Mouse (Mus musculus) adrenal gland, adult 2 months (tissue): ENCODE results near the gene Slc17a9. TPM values are rescaled to one million over a fixed set of nuclear protein-coding genes. Genes with fewer than 3 reads are reported as not detected.

ENCODE experiments used
- DNase-seq: peaks from one replicate; pipeline ENCODE4 v3.0.0; 2021
- polyA plus RNA-seq: library from polyadenylated mRNA; depleted of rRNA; stranded (reverse); fragments of >200 nt; gene quantifications from 2 replicates; pipeline ENCODE4 v1.2.3, GENCODE M21; 2012; rRNA removed
- total RNA-seq, 2 experiments: library from RNA; stranded (reverse); gene quantifications; 2 replicates each; pipeline ENCODE4 v1.2.3; 2021

The Slc17a9 gene
- total and polyA plus RNA-seq, 3 experiments, result 0.52 to 2.7 (median 0.52) TPM

GRCm38 (mm10) chr2:180754976-180755688 is 30.1 kb downstream of the Slc17a9 start:
- DNase-seq, result no peak

GRCm38 (mm10) chr2:180755896-180756295 is 30.8 kb downstream of the Slc17a9 start:
- DNase-seq, result peak; percentile 50

- no peak for DNase-seq
These were observed 31.7 kb downstream of the Slc17a9 start for GRCm38 (mm10) chr2:180756786-180757185.

- no peak for DNase-seq
These were observed 33.6 kb downstream of the Slc17a9 start for GRCm38 (mm10) chr2:180758513-180759263.

- no peak for DNase-seq
These were observed 39.9 kb downstream of the Slc17a9 start for GRCm38 (mm10) chr2:180764986-180765385.

GRCm38 (mm10) chr2:180765713-180766112 is 40.6 kb downstream of the Slc17a9 start:
- no peak for DNase-seq

- DNase-seq, result no peak
These were observed 50.2 kb downstream of the Slc17a9 start for GRCm38 (mm10) chr2:180775223-180775622.

- no peak for DNase-seq
These were observed 50.6 kb downstream of the Slc17a9 start for GRCm38 (mm10) chr2:180775641-180776040.

- DNase-seq, result no peak
These were observed 51.7 kb downstream of the Slc17a9 start, which contains the start of gene Bhlhe23 for GRCm38 (mm10) chr2:180776793-180777192. TSS of gene Bhlhe23 (minus strand) at chr2:180776900.

GRCm38 (mm10) chr2:180779226-180780104 is 54.4 kb downstream of the Slc17a9 start:
- DNase-seq, result peak; percentile 28

- DNase-seq, result no peak
These were observed 55.2 kb downstream of the Slc17a9 start for GRCm38 (mm10) chr2:180780282-180780681.

- peak; percentile 17 for DNase-seq
These were observed 61.7 kb downstream of the Slc17a9 start for GRCm38 (mm10) chr2:180786732-180787131.

- no peak for DNase-seq
These were observed 62.6 kb downstream of the Slc17a9 start for GRCm38 (mm10) chr2:180787566-180788232.

- no peak for DNase-seq
These were observed 63.3 kb downstream of the Slc17a9 start for GRCm38 (mm10) chr2:180788386-180788785.

- no peak for DNase-seq
These were observed 63.8 kb downstream of the Slc17a9 start for GRCm38 (mm10) chr2:180788843-180789242.

GRCm38 (mm10) chr2:180791674-180792073 is 66.6 kb downstream of the Slc17a9 start:
- peak; percentile 17 for DNase-seq

Other genes with a start within 250 kb of the Slc17a9 start
- not detected for gene Ntsr1, start 225.3 kb upstream of the Slc17a9 start, total RNA-seq
- gene Ntsr1, start 225.3 kb upstream of the Slc17a9 start, polyA plus RNA-seq, result not detected in 2 replicates
- gene Mrgbp, start 144.0 kb upstream of the Slc17a9 start, total RNA-seq, result 10 to 100 TPM; 17.0 to 17.8 TPM
- 19.3 and 21.3 TPM in 2 replicates for gene Mrgbp, start 144.0 kb upstream of the Slc17a9 start, polyA plus RNA-seq
- gene Ogfr, start 136.0 kb upstream of the Slc17a9 start, total RNA-seq, result 10 to 100 TPM; 36.0 to 41.5 TPM
- 23.6 and 24.5 TPM in 2 replicates for gene Ogfr, start 136.0 kb upstream of the Slc17a9 start, polyA plus RNA-seq
- under 1 TPM; 0.12 to 0.28 TPM for gene Col9a3, start 127.5 kb upstream of the Slc17a9 start, total RNA-seq
- 0.33 and 0.39 TPM in 2 replicates for gene Col9a3, start 127.5 kb upstream of the Slc17a9 start, polyA plus RNA-seq
- not detected for gene Tcfl5, start 82.6 kb upstream of the Slc17a9 start, total RNA-seq
- 0.20 TPM in 1 of 2 replicates, not detected in the other for gene Tcfl5, start 82.6 kb upstream of the Slc17a9 start, polyA plus RNA-seq
- gene Dido1, start 15.3 kb upstream of the Slc17a9 start, total RNA-seq, result 10 to 100 TPM; 36.6 to 38.6 TPM
- gene Dido1, start 15.3 kb upstream of the Slc17a9 start, polyA plus RNA-seq, result 7.3 and 8.7 TPM in 2 replicates
- gene Gid8, start 15.1 kb upstream of the Slc17a9 start, total RNA-seq, result 10 to 100 TPM; 58.3 to 61.8 TPM
- 11.3 and 12.2 TPM in 2 replicates for gene Gid8, start 15.1 kb upstream of the Slc17a9 start, polyA plus RNA-seq
- not detected for gene Bhlhe23, start 51.6 kb downstream of the Slc17a9 start, total RNA-seq
- not detected in 2 replicates for gene Bhlhe23, start 51.6 kb downstream of the Slc17a9 start, polyA plus RNA-seq
- gene Ythdf1, start 195.7 kb downstream of the Slc17a9 start, total RNA-seq, result 10 to 100 TPM; 41.8 to 57.9 TPM
- gene Ythdf1, start 195.7 kb downstream of the Slc17a9 start, polyA plus RNA-seq, result 18.1 and 29.5 TPM in 2 replicates
- gene Birc7, start 203.8 kb downstream of the Slc17a9 start, total RNA-seq, result not detected
- not detected in 2 replicates for gene Birc7, start 203.8 kb downstream of the Slc17a9 start, polyA plus RNA-seq
- 1 to 10 TPM; 5.0 to 9.5 TPM for gene Nkain4, start 229.4 kb downstream of the Slc17a9 start, total RNA-seq
- gene Nkain4, start 229.4 kb downstream of the Slc17a9 start, polyA plus RNA-seq, result 11.9 and 14.3 TPM in 2 replicates
- gene Arfgap1, start 242.0 kb downstream of the Slc17a9 start, total RNA-seq, result 10 to 100 TPM; 42.6 to 44.7 TPM
- gene Arfgap1, start 242.0 kb downstream of the Slc17a9 start, polyA plus RNA-seq, result 49.2 and 49.4 TPM in 2 replicates